Mouse (Mus musculus) heart, adult 2 months (tissue): ENCODE data around the gene Plb1. TPM values are rescaled to one million over a fixed set of nuclear protein-coding genes. Genes with fewer than 3 reads are reported as not detected.

Experiments
- DNase-seq, 2 experiments: peaks; one replicate each; pipeline ENCODE4 v3.0.0; 2021
- H3K27ac ChIP-seq: fragments of 200-600 bp; 2 replicates; pipeline ENCODE4 v1.8.1; 2022
- H3K27me3 ChIP-seq: fragments of 200-500 bp; 2 replicates; pipeline ENCODE4 v1.6.1; 2012; ENCODE audit warnings: mild to moderate bottlenecking, low read length, inconsistent platforms, mixed read lengths; ENCODE audit not compliant: control insufficient read depth, insufficient read depth
- H3K36me3 ChIP-seq: fragments of 200-500 bp; 2 replicates; pipeline ENCODE4 v1.6.1; 2012; ENCODE audit warnings: low read length, inconsistent platforms; ENCODE audit not compliant: control insufficient read depth, insufficient read depth
- H3K4me1 ChIP-seq: fragments of 200-500 bp; 2 replicates; pipeline ENCODE4 v1.6.1; 2011; ENCODE audit warnings: low read length; ENCODE audit not compliant: control insufficient read depth, insufficient read depth
- H3K4me3 ChIP-seq: fragments of 200-600 bp; 2 replicates; pipeline ENCODE4 v1.8.1; 2022
- H3K79me2 ChIP-seq: fragments of 200-500 bp; replicated peaks from 2 replicates; pipeline ENCODE4 v1.6.1; 2012; ENCODE audit warnings: mild to moderate bottlenecking, inconsistent platforms, low read length, moderate library complexity, mixed read lengths; ENCODE audit not compliant: control insufficient read depth, insufficient read depth
- H3K9ac ChIP-seq: fragments of 200-500 bp; 2 replicates; pipeline ENCODE4 v1.6.1; 2012; ENCODE audit warnings: low read depth, mild to moderate bottlenecking, control low read depth, inconsistent platforms, low read length, mixed read lengths
- CTCF ChIP-seq: fragments of 200-600 bp; IDR thresholded peaks from 2 replicates; pipeline ENCODE4 v1.8.1; 2022; ENCODE audit warnings: antibody characterized with exemption, mild to moderate bottlenecking, moderate library complexity
- EP300 ChIP-seq: fragments of 200-500 bp; IDR thresholded peaks from 2 replicates; pipeline ENCODE4 v1.6.1; 2011; ENCODE audit warnings: low read depth, low read length, control low read depth; ENCODE audit not compliant: insufficient read depth
- POLR2A ChIP-seq: fragments of 200-500 bp; IDR thresholded peaks from 2 replicates; pipeline ENCODE4 v1.6.1; 2011; ENCODE audit warnings: mild to moderate bottlenecking, low read depth, low read length, control low read depth; ENCODE audit not compliant: insufficient read depth
- WGBS: fragments of 180-500 bp; shearing (Covaris S2); methylation state at CpG from one replicate; pipeline ENCODE4 v1.1.7; 2018; 5-methylcytosine and 5-hydroxymethylcytosine counted together
- intact Hi-C: fragments of 180-260 bp; cut with DNase I; formaldehyde crosslinking; loops from one replicate; pipeline ENCODE4 v1.15.1; 2025
- polyA plus RNA-seq: library from polyadenylated mRNA; depleted of rRNA; stranded (reverse); fragments of >200 nt; gene quantifications from 2 replicates; pipeline ENCODE4 v1.2.3, GENCODE M21; 2012
- total RNA-seq, 2 experiments: library from RNA; stranded (reverse); gene quantifications; 2 replicates each; pipeline ENCODE4 v1.2.3; 2021

Gene Plb1
- total and polyA plus RNA-seq, 3 experiments = 0.82 to 1.6 (median 1.5) TPM

GRCm38 (mm10) chr5:32194236-32194635 is 38.3 kb upstream of the Plb1 start:
- no peaks in the 10 kb centered on the region for H3K79me2 ChIP-seq
- no peak for TF ChIP-seq EP300
- TF ChIP-seq CTCF = no peak
- TF ChIP-seq POLR2A = no peak
- no peak overlapping the region for H3K27ac ChIP-seq
- no peaks in the 10 kb centered on the region for H3K27me3 ChIP-seq
- intact Hi-C loops = no loop called here
- 47% methylated on average over 4 of the region's 4 CpGs for WGBS
- no peak for DNase-seq
- H3K4me3 ChIP-seq = no peak overlapping the region
- H3K36me3 ChIP-seq = no peaks in the 10 kb centered on the region
- H3K4me1 ChIP-seq = peaks cover 3% of the 10 kb centered on the region; the same call in 1 of the 2 replicates
- H3K9ac ChIP-seq = no peak overlapping the region

- intact Hi-C loops = loop anchor here (2.0 to 5.0 kb wide), 3 partner anchors 129 to 599 kb away; partner anchors contain the start of gene Mrpl33
- Histone ChIP-seq H3K4me3 (no peak overlapping the region), H3K36me3 (no peaks in the 10 kb centered on the region), H3K9ac (no peak overlapping the region), H3K27me3 (no peaks in the 10 kb centered on the region), H3K4me1 (peaks cover 3% of the 10 kb centered on the region; the same call in 1 of the 2 replicates), H3K27ac (no peak overlapping the region), H3K79me2 (no peaks in the 10 kb centered on the region)
- peak in 1 of 2 experiments; percentile 14 for DNase-seq
- 49% methylated on average over 12 of the region's 12 CpGs for WGBS
- TF ChIP-seq POLR2A (no peak), CTCF (no peak), EP300 (no peak)
Measured at GRCm38 (mm10) chr5:32195857-32196609, 36.5 kb upstream of the Plb1 start.

GRCm38 (mm10) chr5:32197698-32198097 is 34.8 kb upstream of the Plb1 start:
- 8% methylated on average over 4 of the region's 4 CpGs for WGBS
- Histone ChIP-seq H3K4me1 (peaks cover 3% of the 10 kb centered on the region; the same call in 1 of the 2 replicates), H3K27me3 (no peaks in the 10 kb centered on the region), H3K9ac (no peak overlapping the region), H3K79me2 (no peaks in the 10 kb centered on the region), H3K4me3 (no peak overlapping the region), H3K27ac (0 out of 2 replicates have a peak overlapping the region, but pooled peaks have one; percentile 5), H3K36me3 (no peaks in the 10 kb centered on the region)
- TF ChIP-seq EP300 (peak; percentile 92), POLR2A (no peak), CTCF (peak; percentile 90)
- peak; percentile 90 to 92 for DNase-seq
- intact Hi-C loops = loop anchor here (1.0 to 5.0 kb wide), 5 partner anchors 61 to 634 kb away; partner anchors contain the start of gene Mrpl33

- intact Hi-C loops = loop anchor here (5.0 kb wide), 1 partner anchor 132 kb away; no protein-coding TSS in a partner anchor
- DNase-seq = no peak
- 63% methylated on average over 3 of the region's 3 CpGs for WGBS
- Histone ChIP-seq H3K9ac (no peak overlapping the region), H3K4me1 (peaks cover 3% of the 10 kb centered on the region; the same call in 1 of the 2 replicates), H3K27me3 (no peaks in the 10 kb centered on the region), H3K79me2 (no peaks in the 10 kb centered on the region), H3K4me3 (no peak overlapping the region), H3K36me3 (no peaks in the 10 kb centered on the region), H3K27ac (no peak overlapping the region)
- TF ChIP-seq CTCF = no peak
- TF ChIP-seq EP300 = no peak
- no peak for TF ChIP-seq POLR2A
Measured at GRCm38 (mm10) chr5:32199136-32199535, 33.4 kb upstream of the Plb1 start.

- Histone ChIP-seq H3K79me2 (no peaks in the 10 kb centered on the region), H3K27me3 (no peaks in the 10 kb centered on the region), H3K4me3 (no peak overlapping the region), H3K36me3 (no peaks in the 10 kb centered on the region), H3K9ac (no peak overlapping the region), H3K27ac (no peak overlapping the region), H3K4me1 (peaks cover 3% of the 10 kb centered on the region; the same call in 1 of the 2 replicates)
- DNase-seq = no peak
- intact Hi-C loops = loop anchor here (5.0 kb wide), 1 partner anchor 132 kb away; no protein-coding TSS in a partner anchor
- 85% methylated on average over 3 of the region's 3 CpGs for WGBS
- TF ChIP-seq POLR2A = no peak
- TF ChIP-seq CTCF = no peak
- no peak for TF ChIP-seq EP300
Measured at GRCm38 (mm10) chr5:32199594-32199993, 32.9 kb upstream of the Plb1 start.

- Histone ChIP-seq H3K9ac (no peak overlapping the region), H3K79me2 (no peaks in the 10 kb centered on the region), H3K4me1 (no peaks in the 10 kb centered on the region), H3K4me3 (no peak overlapping the region), H3K27me3 (no peaks in the 10 kb centered on the region), H3K27ac (no peak overlapping the region), H3K36me3 (no peaks in the 10 kb centered on the region)
- peak; percentile 77 for TF ChIP-seq CTCF
- TF ChIP-seq POLR2A = no peak
- DNase-seq = no peak
- intact Hi-C loops = loop anchor here (2.0 to 5.0 kb wide), 2 partner anchors 98 to 316 kb away; no protein-coding TSS in a partner anchor
- WGBS = 79% methylated on average over 4 of the region's 4 CpGs
Measured at GRCm38 (mm10) chr5:32204653-32205052, 27.9 kb upstream of the Plb1 start.
